Mouse (Mus musculus): ENCODE measurements around the gene Fkbp6. TPM values are rescaled to one million over a fixed set of nuclear protein-coding genes. Genes with fewer than 3 reads are reported as not detected.

Fkbp6 gene
- polyA plus RNA-seq (2017; shearing (Covaris generic)), result 1 to 10 TPM in 1 of 2 experiments, not detected in 1; 2.1 TPM

GRCm38 (mm10) chr5:135349862-135350261 is at the start of gene Fkbp6:
TSS of gene Fkbp6 (minus strand) at chr5:135350044.

GRCm38 (mm10) chr5:135394004-135394823 is 44.4 kb upstream of the Fkbp6 start, which contains the start of gene Pom121:
TSS of gene Pom121 (minus strand) at chr5:135394546.

GRCm38 (mm10) chr5:135369787-135370654 is 20.2 kb upstream of the Fkbp6 start, which contains the start of gene Nsun5:
TSS of gene Nsun5 (plus strand) at chr5:135369953.

GRCm38 (mm10) chr5:135352995-135353394 is 3.2 kb upstream of the Fkbp6 start, which contains the start of gene Trim50:
TSS of gene Trim50 (plus strand) at chr5:135353295.

GRCm38 (mm10) chr5:135251079-135251454 is 98.8 kb downstream of the Fkbp6 start, which contains the start of gene Fzd9:
TSS of gene Fzd9 (minus strand) at chr5:135251230.

Other genes starting within 250 kb of the Fkbp6 start
- gene Tbl2, start 200.4 kb downstream of the Fkbp6 start, polyA plus RNA-seq (2017; shearing (Covaris generic)), result 10 to 100 TPM; 18.3 to 26.6 TPM
- 100 to 1,000 TPM in 1 of 2 experiments, 10 to 100 TPM in 1; 79.4 to 103 TPM for gene Bcl7b, start 181.8 kb downstream of the Fkbp6 start, polyA plus RNA-seq (2017; shearing (Covaris generic))
- 10 to 100 TPM; 47.8 to 58.8 TPM for gene Baz1b, start 162.8 kb downstream of the Fkbp6 start, polyA plus RNA-seq (2017; shearing (Covaris generic))
- under 1 TPM in 1 of 2 experiments, not detected in 1; 0.20 TPM for gene Fzd9, start 98.8 kb downstream of the Fkbp6 start, polyA plus RNA-seq (2017; shearing (Covaris generic))
- gene Trim50, start 3.3 kb upstream of the Fkbp6 start, polyA plus RNA-seq (2017; shearing (Covaris generic)), result under 1 TPM in 1 of 2 experiments, not detected in 1; 0.45 TPM
- gene Nsun5, start 19.9 kb upstream of the Fkbp6 start, polyA plus RNA-seq (2017; shearing (Covaris generic)), result 10 to 100 TPM; 38.8 to 54.6 TPM
- 10 to 100 TPM; 29.2 to 36.8 TPM for gene Pom121, start 44.5 kb upstream of the Fkbp6 start, polyA plus RNA-seq (2017; shearing (Covaris generic))
- 1 to 10 TPM; 4.5 to 7.1 TPM for gene Hip1, start 195.1 kb upstream of the Fkbp6 start, polyA plus RNA-seq (2017; shearing (Covaris generic))
- gene Ccl26, start 213.5 kb upstream of the Fkbp6 start, polyA plus RNA-seq (2017; shearing (Covaris generic)), result not detected
- 1 to 10 TPM in 1 of 2 experiments, under 1 TPM in 1; 0.24 to 1.3 TPM for gene Ccl24, start 223.0 kb upstream of the Fkbp6 start, polyA plus RNA-seq (2017; shearing (Covaris generic))

Data from inflammation-experienced regulatory T-cells (primary cell).